Mouse (Mus musculus): ENCODE results near the gene Prkcz. TPM values are rescaled to one million over a fixed set of nuclear protein-coding genes. Genes with fewer than 3 reads are reported as not detected.

Prkcz gene
- total and polyA plus RNA-seq, 2 experiments from 2014 or later: 104 to 106 TPM

DNA sequence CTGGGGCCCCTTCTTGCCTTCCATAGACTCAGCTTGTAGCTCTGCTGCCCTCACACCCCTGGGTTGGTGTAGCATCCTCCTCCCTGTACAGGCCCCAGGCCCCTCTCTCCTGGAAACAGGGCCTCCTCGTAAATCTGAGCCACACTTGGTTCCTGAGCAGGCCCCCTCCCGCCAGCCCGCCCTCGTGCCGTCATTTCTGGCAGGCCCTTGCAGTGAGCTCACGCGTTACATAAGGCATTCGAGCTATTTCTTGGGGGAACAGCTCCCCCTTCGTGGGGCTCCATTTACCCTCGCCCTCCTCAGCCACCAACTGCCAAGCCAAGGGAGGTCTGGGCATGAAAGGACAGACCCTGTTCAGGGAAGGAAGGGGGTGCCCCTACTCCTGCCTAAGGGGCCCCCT, 127.3 kb downstream of the Prkcz start:
- WGBS: 30% methylated on average over 10 of the region's 10 CpGs

DNA sequence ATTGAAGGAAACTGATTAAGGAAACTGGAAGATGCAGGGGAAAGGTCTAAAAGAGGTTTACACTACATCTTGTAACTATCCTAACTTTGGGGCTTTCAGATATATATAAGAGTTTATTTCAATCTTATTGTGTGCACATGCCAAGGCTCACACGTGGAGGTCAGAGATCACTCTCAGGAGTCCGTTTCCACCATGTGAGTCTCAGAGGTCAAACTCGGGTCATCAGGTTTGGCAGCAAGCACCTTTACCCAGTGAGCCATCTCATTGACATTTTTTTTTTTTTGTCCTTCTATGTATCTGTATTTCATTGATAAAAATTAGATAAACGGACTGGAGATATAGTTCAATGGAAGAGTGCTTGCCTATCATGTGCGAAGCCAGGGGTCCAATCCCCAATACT, 132.7 kb downstream of the Prkcz start:
- Histone ChIP-seq H3K36me3 (ENCODE audit: insufficient read depth, low read length) (no peaks in the 10 kb centered on the region), H3K4me3 (ENCODE audit: low read depth, low read length) (no peak overlapping the region), H3K9ac (replicated peaks; ENCODE audit: low read length, poor library complexity, severe bottlenecking) (no peak overlapping the region), H3K9me3 (ENCODE audit: low read length) (no peaks in the 10 kb centered on the region), H3K4me1 (ENCODE audit: insufficient read depth, low read length) (peaks cover 3% of the 10 kb centered on the region; the same call in 1 of the 2 replicates), H3K27me3 (ENCODE audit: insufficient read depth, low read length) (no peaks in the 10 kb centered on the region), H3K27ac (ENCODE audit: low read depth, low read length) (no peak overlapping the region), H3K4me2 (ENCODE audit: low read depth, low read length, poor library complexity, severe bottlenecking) (no peak overlapping the region)
- DNase-seq (ENCODE audit: low spot score) (no peak), ATAC-seq (ENCODE audit: low FRiP score) (no peak)
- WGBS: 85% methylated on average over 5 of the region's 5 CpGs
- no peak for TF ChIP-seq CTCF (IDR thresholded peaks at IDR 0.05)

More for the DNA sequence above, 127.3 kb downstream of the Prkcz start:
- no peak overlapping the region for H3K4me3 ChIP-seq (ENCODE audit: low read depth, low read length)
- H3K9ac ChIP-seq (replicated peaks; ENCODE audit: low read length, poor library complexity, severe bottlenecking): 0 out of 2 replicates have a peak overlapping the region, but pooled peaks have one; percentile 13
- H3K4me1 ChIP-seq (ENCODE audit: insufficient read depth, low read length): peaks cover 26% of the 10 kb centered on the region
- H3K36me3 ChIP-seq (ENCODE audit: insufficient read depth, low read length): no peaks in the 10 kb centered on the region
- DNase-seq (ENCODE audit: low spot score): peak; percentile 54
- peak; percentile 19; the same call in 1 of the 2 replicates for ATAC-seq (ENCODE audit: low FRiP score)
- H3K4me2 ChIP-seq (ENCODE audit: low read depth, low read length, poor library complexity, severe bottlenecking): no peak overlapping the region
- no peaks in the 10 kb centered on the region for H3K27me3 ChIP-seq (ENCODE audit: insufficient read depth, low read length)
- no peaks in the 10 kb centered on the region for H3K9me3 ChIP-seq (ENCODE audit: low read length)
- no peak for TF ChIP-seq CTCF (IDR thresholded peaks at IDR 0.05)
- peak overlapping the region; percentile 89 for H3K27ac ChIP-seq (ENCODE audit: low read depth, low read length)

DNA sequence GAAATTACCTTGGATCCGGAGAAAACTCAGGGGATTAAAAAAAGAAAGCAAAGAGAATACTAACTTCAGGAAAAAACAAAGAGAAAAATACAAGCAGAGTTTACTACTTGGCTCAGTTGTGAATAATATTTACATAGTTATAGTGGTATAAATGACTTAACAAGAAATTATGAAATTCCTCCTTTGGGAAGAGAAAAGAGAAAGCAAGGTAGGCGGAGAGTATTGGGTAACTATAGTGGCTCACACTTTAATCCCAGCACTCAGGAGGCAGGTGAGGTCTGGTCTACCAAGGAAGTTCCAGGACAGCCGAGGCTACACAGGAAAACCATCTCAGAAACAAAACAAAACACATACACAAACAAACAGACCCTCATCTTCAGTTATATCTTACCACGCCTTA, 133.2 kb downstream of the Prkcz start:
- TF ChIP-seq CTCF (IDR thresholded peaks at IDR 0.05): no peak
- H3K4me3 ChIP-seq (ENCODE audit: low read depth, low read length): no peak overlapping the region
- H3K9ac ChIP-seq (replicated peaks; ENCODE audit: low read length, poor library complexity, severe bottlenecking): no peak overlapping the region
- H3K27ac ChIP-seq (ENCODE audit: low read depth, low read length): no peak overlapping the region
- ATAC-seq (ENCODE audit: low FRiP score) (no peak), DNase-seq (ENCODE audit: low spot score) (no peak)
- H3K36me3 ChIP-seq (ENCODE audit: insufficient read depth, low read length): no peaks in the 10 kb centered on the region
- no peaks in the 10 kb centered on the region for H3K27me3 ChIP-seq (ENCODE audit: insufficient read depth, low read length)
- H3K4me1 ChIP-seq (ENCODE audit: insufficient read depth, low read length): no peaks in the 10 kb centered on the region
- no peaks in the 10 kb centered on the region for H3K9me3 ChIP-seq (ENCODE audit: low read length)
- no peak overlapping the region for H3K4me2 ChIP-seq (ENCODE audit: low read depth, low read length, poor library complexity, severe bottlenecking)
- WGBS: 84% methylated on average over 4 of the region's 4 CpGs

DNA sequence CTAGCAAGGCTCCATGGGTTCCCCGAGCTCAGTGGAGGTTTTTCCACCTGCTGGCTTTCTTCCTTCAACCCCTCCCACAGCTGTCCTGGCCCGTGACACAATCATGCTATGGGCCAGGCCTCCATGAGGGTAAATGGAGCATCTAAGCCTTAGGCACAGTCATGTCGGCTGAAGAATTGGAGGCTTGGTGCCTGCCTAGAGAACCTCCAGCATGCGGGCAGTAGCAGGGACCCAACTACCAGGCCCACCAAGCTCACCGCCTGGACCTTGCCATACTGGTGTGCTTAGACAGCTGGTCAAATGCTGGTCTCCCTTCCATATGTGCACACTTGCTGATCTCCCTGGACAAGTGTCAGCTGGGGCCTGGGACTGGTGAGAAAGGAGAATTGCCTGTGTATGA, 135.2 kb downstream of the Prkcz start:
- no peak for TF ChIP-seq CTCF (IDR thresholded peaks at IDR 0.05)
- no peak overlapping the region for H3K27ac ChIP-seq (ENCODE audit: low read depth, low read length)
- H3K4me2 ChIP-seq (ENCODE audit: low read depth, low read length, poor library complexity, severe bottlenecking): no peak overlapping the region
- ATAC-seq (ENCODE audit: low FRiP score) (no peak), DNase-seq (ENCODE audit: low spot score) (no peak)
- H3K9ac ChIP-seq (replicated peaks; ENCODE audit: low read length, poor library complexity, severe bottlenecking): no peak overlapping the region
- H3K4me1 ChIP-seq (ENCODE audit: insufficient read depth, low read length): no peaks in the 10 kb centered on the region
- no peak overlapping the region for H3K4me3 ChIP-seq (ENCODE audit: low read depth, low read length)
- H3K36me3 ChIP-seq (ENCODE audit: insufficient read depth, low read length): no peaks in the 10 kb centered on the region
- H3K9me3 ChIP-seq (ENCODE audit: low read length): no peaks in the 10 kb centered on the region
- no peaks in the 10 kb centered on the region for H3K27me3 ChIP-seq (ENCODE audit: insufficient read depth, low read length)
- WGBS: 76% methylated on average over 5 of the region's 5 CpGs

DNA sequence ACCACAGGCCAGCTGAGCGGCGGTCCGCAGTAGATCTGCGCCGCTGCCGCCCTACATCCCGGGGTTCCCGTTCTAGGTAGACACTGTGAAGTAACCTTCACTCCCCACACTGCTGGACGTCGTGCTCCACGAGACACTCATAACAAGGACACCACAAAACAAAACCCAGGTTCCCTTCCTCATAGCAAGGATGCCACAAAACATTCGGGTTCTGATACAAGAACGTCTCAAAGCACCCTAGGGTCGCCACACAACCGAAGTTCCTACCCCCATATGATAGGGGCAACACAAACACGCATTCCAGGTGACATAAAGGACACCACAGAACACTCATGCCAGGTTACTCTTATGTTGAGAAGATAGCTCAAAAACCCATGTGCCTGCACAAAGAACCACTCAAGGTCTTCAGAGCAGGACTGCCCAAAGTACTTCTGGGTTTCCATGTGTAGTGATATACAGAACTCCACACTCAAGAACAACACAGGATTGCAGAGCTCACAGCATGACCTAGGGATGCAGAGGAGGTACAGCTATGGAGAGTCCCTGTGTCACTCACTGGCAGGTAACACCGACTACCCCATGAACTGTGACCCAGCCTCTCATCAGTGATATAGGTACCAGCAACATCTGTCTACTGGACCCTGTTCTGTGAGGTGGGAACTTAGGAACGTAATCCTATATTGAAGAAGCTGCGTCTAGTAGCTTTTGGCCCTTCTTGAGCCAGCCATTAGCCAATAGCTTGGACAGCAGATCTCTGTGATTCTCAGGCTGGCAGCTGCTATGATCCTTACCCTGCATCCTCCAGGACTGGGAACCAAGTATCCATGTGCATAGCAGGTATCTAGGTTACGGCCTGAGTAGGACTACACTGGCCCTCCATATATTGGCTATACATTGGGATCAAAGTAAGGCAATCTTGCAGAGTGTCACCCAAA, 137.3 kb downstream of the Prkcz start:
- ATAC-seq (ENCODE audit: low FRiP score) (no peak), DNase-seq (ENCODE audit: low spot score) (no peak)
- Histone ChIP-seq H3K9me3 (ENCODE audit: low read length) (no peaks in the 10 kb centered on the region), H3K27ac (ENCODE audit: low read depth, low read length) (peak overlapping the region; percentile 97), H3K4me3 (ENCODE audit: low read depth, low read length) (peak overlapping the region; percentile 80), H3K36me3 (ENCODE audit: insufficient read depth, low read length) (no peaks in the 10 kb centered on the region), H3K27me3 (ENCODE audit: insufficient read depth, low read length) (no peaks in the 10 kb centered on the region), H3K4me1 (ENCODE audit: insufficient read depth, low read length) (peaks cover 14% of the 10 kb centered on the region), H3K4me2 (ENCODE audit: low read depth, low read length, poor library complexity, severe bottlenecking) (peak overlapping the region; percentile 74), H3K9ac (replicated peaks; ENCODE audit: low read length, poor library complexity, severe bottlenecking) (peak overlapping the region; percentile 79)
- no peak for TF ChIP-seq CTCF (IDR thresholded peaks at IDR 0.05)
- WGBS: 33% methylated on average over 20 of the region's 20 CpGs

Data from midbrain, postnatal 0 days (tissue).